Mouse (Mus musculus) CH12.LX (cell line): Measurements from ENCODE around the gene Ccr10.

ENCODE experiments used
- E2F4 ChIP-seq: IDR thresholded peaks from 2 replicates; pipeline ENCODE4 v1.6.1; 2011; ENCODE audit warnings: low read depth, low read length, improper control_type of control experiment; ENCODE audit not compliant: insufficient replicate concordance
- POLR2AphosphoS2 ChIP-seq: IDR thresholded peaks from 2 replicates; pipeline ENCODE4 v1.6.1; 2011; ENCODE audit warnings: low read depth, low read length, improper control_type of control experiment
- ZNF384 ChIP-seq: IDR thresholded peaks from 2 replicates; pipeline ENCODE4 v1.6.1; 2012; ENCODE audit warnings: low read depth, low read length, improper control_type of control experiment, inconsistent platforms

DNA sequence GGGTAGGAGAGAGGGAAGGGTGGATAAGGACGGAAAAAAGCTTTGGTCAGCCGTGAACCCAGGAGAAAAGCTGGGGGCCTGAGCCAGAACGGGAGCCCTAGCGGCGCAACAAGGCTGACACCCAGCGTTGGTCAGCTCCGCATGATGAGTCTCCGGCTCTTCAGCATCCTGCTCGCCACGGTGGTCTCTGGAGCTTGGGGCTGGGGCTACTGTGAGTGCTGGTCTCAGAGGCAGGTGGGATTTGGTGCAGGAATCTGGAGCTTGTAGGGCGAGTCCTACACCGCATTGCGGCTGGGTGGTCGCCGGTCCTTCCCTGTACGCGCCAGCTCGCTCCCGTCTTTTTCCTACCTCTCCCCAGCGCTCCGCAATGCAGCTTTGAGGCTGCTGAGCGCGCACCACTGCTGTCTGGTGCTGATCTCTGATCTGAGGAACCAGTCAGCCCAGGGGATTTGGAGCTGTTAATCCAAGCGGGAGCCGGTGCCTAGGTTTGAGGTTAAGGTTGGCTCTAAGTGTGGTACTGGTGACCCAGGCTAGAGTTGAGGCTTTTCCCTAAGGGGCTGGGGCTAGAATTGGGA lies 961 bp upstream of the Ccr10 start:
- TF ChIP-seq ZNF384 (no peak), POLR2AphosphoS2 (no peak), E2F4 (no peak)
